Mouse (Mus musculus) midbrain, embryonic 14.5 days (tissue): Measurements from ENCODE around the gene Fbn1. TPM values are rescaled to one million over a fixed set of nuclear protein-coding genes. Genes with fewer than 3 reads are reported as not detected.

Experiments
- ATAC-seq: fragments of 200-750 bp; cut with Nextera tagmentation; 2 replicates; pipeline ENCODE4 v1.8.0; 2017; ENCODE audit warnings: moderate number of reproducible peaks, moderate library complexity; ENCODE audit not compliant: low FRiP score, low TSS enrichment
- DNase-seq: peaks from one replicate; pipeline ENCODE4 v3.0.0-alpha.2; 2015
- H3K27ac ChIP-seq: fragments of 300-500 bp; sonication (generic); replicated peaks from 2 replicates; pipeline ENCODE4 v1.5.1; 2014; ENCODE audit warnings: mild to moderate bottlenecking, low read depth, low read length, moderate library complexity
- H3K27me3 ChIP-seq: fragments of 300-500 bp; sonication (generic); 2 replicates; pipeline ENCODE4 v1.6.1; 2014; ENCODE audit warnings: low read length, control low read depth, mixed read lengths; ENCODE audit not compliant: control insufficient read depth, insufficient read depth
- H3K36me3 ChIP-seq: fragments of 300-500 bp; sonication (generic); 2 replicates; pipeline ENCODE4 v1.6.1; 2014; ENCODE audit warnings: low read length, control low read depth; ENCODE audit not compliant: control insufficient read depth, insufficient read depth
- H3K4me1 ChIP-seq: fragments of 300-500 bp; sonication (generic); 2 replicates; pipeline ENCODE4 v1.6.1; 2014; ENCODE audit warnings: mild to moderate bottlenecking, antibody characterized with exemption, low read length, control low read depth; ENCODE audit not compliant: control insufficient read depth, insufficient read depth
- H3K4me2 ChIP-seq: fragments of 300-500 bp; sonication (generic); 2 replicates; pipeline ENCODE4 v1.6.1; 2014; ENCODE audit warnings: mild to moderate bottlenecking, low read length, moderate library complexity
- H3K4me3 ChIP-seq: fragments of 300-500 bp; sonication (generic); replicated peaks from 2 replicates; pipeline ENCODE4 v1.5.1; 2014; ENCODE audit warnings: low read depth, low read length
- H3K9ac ChIP-seq: fragments of 300-500 bp; sonication (generic); replicated peaks from 2 replicates; pipeline ENCODE4 v1.6.1; 2014; ENCODE audit warnings: mild to moderate bottlenecking, low read length, moderate library complexity
- H3K9me3 ChIP-seq: fragments of 300-500 bp; sonication (generic); 2 replicates; pipeline ENCODE4 v1.6.1; 2016; ENCODE audit warnings: low read length, control low read depth, mixed read lengths; ENCODE audit not compliant: control insufficient read depth
- WGBS: fragments of 180-500 bp; shearing (Covaris S2); extraction: QIAGEN DNeasy Blood & Tissue Kit; methylation state at CpG from one replicate; pipeline ENCODE4 v1.1.7; 2014; 5-methylcytosine and 5-hydroxymethylcytosine counted together
- polyA plus RNA-seq: library from polyadenylated mRNA; unstranded; fragments of >200 nt; fragmentation: Nextera tagmentation; extraction: Ambion mirVana; gene quantifications from 2 replicates; pipeline ENCODE4 v1.2.1, GENCODE M21; 2014

Fbn1 gene
- polyA plus RNA-seq, 1 experiment from 2014 or later: 4.4 TPM

GRCm38 (mm10) chr2:125355216-125355971 is 152.4 kb downstream of the Fbn1 start:
- ATAC-seq: no peak
- H3K36me3 ChIP-seq: peaks cover 12% of the 10 kb centered on the region; the same call in 1 of the 2 replicates
- no peaks in the 10 kb centered on the region for H3K27me3 ChIP-seq
- no peak overlapping the region for H3K9ac ChIP-seq
- no peak overlapping the region for H3K27ac ChIP-seq
- DNase-seq: no peak
- H3K4me3 ChIP-seq: no peak overlapping the region
- WGBS: 69% methylated on average over 11 of the region's 11 CpGs
- no peak overlapping the region for H3K4me2 ChIP-seq
- H3K9me3 ChIP-seq: no peaks in the 10 kb centered on the region
- H3K4me1 ChIP-seq: no peaks in the 10 kb centered on the region

GRCm38 (mm10) chr2:125354587-125354986 is 153.2 kb downstream of the Fbn1 start:
- DNase-seq: no peak
- WGBS: 85% methylated on average over 11 of the region's 11 CpGs

GRCm38 (mm10) chr2:125349144-125349543 is 158.6 kb downstream of the Fbn1 start:
- H3K4me3 ChIP-seq: no peak overlapping the region
- WGBS: 95% methylated on average over 5 of the region's 5 CpGs
- peaks cover 26% of the 10 kb centered on the region for H3K36me3 ChIP-seq
- H3K9me3 ChIP-seq: no peaks in the 10 kb centered on the region
- no peaks in the 10 kb centered on the region for H3K27me3 ChIP-seq
- no peaks in the 10 kb centered on the region for H3K4me1 ChIP-seq
- no peak overlapping the region for H3K9ac ChIP-seq
- H3K27ac ChIP-seq: no peak overlapping the region
- DNase-seq (no peak), ATAC-seq (no peak)
- H3K4me2 ChIP-seq: no peak overlapping the region

More at GRCm38 (mm10) chr2:125354587-125354986, 153.2 kb downstream of the Fbn1 start:
- Histone ChIP-seq H3K9ac (no peak overlapping the region), H3K27me3 (no peaks in the 10 kb centered on the region), H3K4me2 (no peak overlapping the region), H3K27ac (no peak overlapping the region), H3K4me1 (no peaks in the 10 kb centered on the region), H3K4me3 (no peak overlapping the region), H3K36me3 (peaks cover 8% of the 10 kb centered on the region; the same call in 1 of the 2 replicates), H3K9me3 (no peaks in the 10 kb centered on the region)
- no peak for ATAC-seq

GRCm38 (mm10) chr2:125342181-125342950 is 165.4 kb downstream of the Fbn1 start:
- no peaks in the 10 kb centered on the region for H3K4me1 ChIP-seq
- H3K9me3 ChIP-seq: no peaks in the 10 kb centered on the region
- DNase-seq (no peak), ATAC-seq (no peak)
- no peak overlapping the region for H3K27ac ChIP-seq
- peaks cover 22% of the 10 kb centered on the region for H3K36me3 ChIP-seq
- no peak overlapping the region for H3K4me3 ChIP-seq
- H3K27me3 ChIP-seq: no peaks in the 10 kb centered on the region
- no peak overlapping the region for H3K9ac ChIP-seq
- H3K4me2 ChIP-seq: no peak overlapping the region
- 94% methylated on average over 21 of the region's 21 CpGs for WGBS

GRCm38 (mm10) chr2:125340381-125340780 is 167.4 kb downstream of the Fbn1 start:
- no peak overlapping the region for H3K9ac ChIP-seq
- 79% methylated on average over 5 of the region's 5 CpGs for WGBS
- ATAC-seq (no peak), DNase-seq (no peak)
- H3K4me1 ChIP-seq: no peaks in the 10 kb centered on the region
- no peaks in the 10 kb centered on the region for H3K9me3 ChIP-seq
- no peak overlapping the region for H3K27ac ChIP-seq
- H3K4me2 ChIP-seq: no peak overlapping the region
- H3K36me3 ChIP-seq: peaks cover 17% of the 10 kb centered on the region
- no peak overlapping the region for H3K4me3 ChIP-seq
- no peaks in the 10 kb centered on the region for H3K27me3 ChIP-seq

- 93% methylated on average over 3 of the region's 3 CpGs for WGBS
Observed at GRCm38 (mm10) chr2:125337239-125337638, 170.6 kb downstream of the Fbn1 start.

GRCm38 (mm10) chr2:125335206-125335605 is 172.6 kb downstream of the Fbn1 start:
- no peaks in the 10 kb centered on the region for H3K4me1 ChIP-seq
- H3K9me3 ChIP-seq: no peaks in the 10 kb centered on the region
- H3K4me2 ChIP-seq: no peak overlapping the region
- H3K27ac ChIP-seq: no peak overlapping the region
- no peaks in the 10 kb centered on the region for H3K27me3 ChIP-seq
- DNase-seq (no peak), ATAC-seq (no peak)
- no peak overlapping the region for H3K4me3 ChIP-seq
- no peak overlapping the region for H3K9ac ChIP-seq
- 95% methylated on average over 11 of the region's 11 CpGs for WGBS
- no peaks in the 10 kb centered on the region for H3K36me3 ChIP-seq

More at GRCm38 (mm10) chr2:125337239-125337638, 170.6 kb downstream of the Fbn1 start:
- H3K4me2 ChIP-seq: no peak overlapping the region
- no peaks in the 10 kb centered on the region for H3K4me1 ChIP-seq
- no peak overlapping the region for H3K4me3 ChIP-seq
- no peak for DNase-seq
- H3K27ac ChIP-seq: no peak overlapping the region
- no peak overlapping the region for H3K9ac ChIP-seq
- peaks cover 6% of the 10 kb centered on the region for H3K36me3 ChIP-seq
- no peak for ATAC-seq
- H3K27me3 ChIP-seq: no peaks in the 10 kb centered on the region
- H3K9me3 ChIP-seq: no peaks in the 10 kb centered on the region

GRCm38 (mm10) chr2:125334163-125334562 is 173.6 kb downstream of the Fbn1 start:
- Histone ChIP-seq H3K36me3 (no peaks in the 10 kb centered on the region), H3K27me3 (no peaks in the 10 kb centered on the region), H3K9me3 (no peaks in the 10 kb centered on the region), H3K4me1 (no peaks in the 10 kb centered on the region), H3K27ac (no peak overlapping the region), H3K4me3 (no peak overlapping the region), H3K4me2 (no peak overlapping the region), H3K9ac (no peak overlapping the region)
- no peak for ATAC-seq
- DNase-seq: peak; percentile 56
- 85% methylated on average over 4 of the region's 4 CpGs for WGBS
